ENCODE assay signal across 9 mouse cellular contexts in genomic region chr16:32176896-32177686, GRCm38 (mm10). TPM values are rescaled to one million over a fixed set of nuclear protein-coding genes. Genes with fewer than 3 reads are reported as not detected.
A peak's percentile ranks its signal among the peaks of the same experiment; 100 is the strongest.
DNase-seq lines count a peak whose midpoint lies in the region; ATAC-seq and TF ChIP-seq lines count a peak whose summit lies in the region.
"Had no signal": no experiment of that assay in that cellular context is flagged by ENCODE, and none has a peak within 500 bp of the region (broad histone marks: within the 10 kb centered on the region; RNA-seq: fewer than 3 reads in every experiment).

No protein-coding gene starts in this region.

- no peaks in the 10 kb centered on the region for H3K27me3 ChIP-seq in forebrain, embryonic 13.5 days
- no peaks in the 10 kb centered on the region for H3K27me3 ChIP-seq in forebrain, embryonic 16.5 days (replicated peaks; ENCODE audit: control insufficient read depth, insufficient read depth, low read length)
- H3K27me3 ChIP-seq in G1E (ENCODE audit: insufficient read depth, low read length), result no peaks in the 10 kb centered on the region
- no peaks in the 10 kb centered on the region for H3K27me3 ChIP-seq in heart, embryonic 14.5 days (ENCODE audit: control insufficient read depth, insufficient read depth, low read length)
- H3K27me3 ChIP-seq in liver, embryonic 15.5 days, result no peaks in the 10 kb centered on the region

- no peak for ATAC-seq in forebrain, embryonic 13.5 days
- ATAC-seq in forebrain, embryonic 16.5 days, result no peak
- peak; percentile 71 for ATAC-seq in G1E (ENCODE audit: extremely low read depth, insufficient number of reproducible peaks, low FRiP score, poor library complexity, severe bottlenecking)
- no peak for ATAC-seq in heart, embryonic 14.5 days (ENCODE audit: insufficient number of reproducible peaks, insufficient read depth, low FRiP score, low read depth)
- peak; percentile 73 for ATAC-seq in liver, embryonic 15.5 days (ENCODE audit: insufficient read depth)
- ATAC-seq in frontal cortex, adult (ENCODE audit: low TSS enrichment), result no peak
- ATAC-seq: Patski had no signal

- H3K36me3 ChIP-seq in forebrain, embryonic 13.5 days (ENCODE audit: poor library complexity, severe bottlenecking), result no peaks in the 10 kb centered on the region
- no peaks in the 10 kb centered on the region for H3K36me3 ChIP-seq in forebrain, embryonic 16.5 days (ENCODE audit: control insufficient read depth, insufficient read depth)
- H3K36me3 ChIP-seq in G1E (replicated peaks), result no peaks in the 10 kb centered on the region
- no peaks in the 10 kb centered on the region for H3K36me3 ChIP-seq in heart, embryonic 14.5 days (ENCODE audit: control insufficient read depth, insufficient read depth, low read length)
- H3K36me3 ChIP-seq in liver, embryonic 15.5 days (replicated peaks), result no peaks in the 10 kb centered on the region

- no peak overlapping the region for H3K9ac ChIP-seq in forebrain, embryonic 13.5 days
- no peak overlapping the region for H3K9ac ChIP-seq in forebrain, embryonic 16.5 days (replicated peaks; ENCODE audit: low read depth, low read length)
- peak overlapping the region; percentile 41; the same call in 1 of the 2 replicates for H3K9ac ChIP-seq in heart, embryonic 14.5 days (ENCODE audit: low read length)
- H3K9ac ChIP-seq in liver, embryonic 15.5 days, result peak overlapping the region; percentile 39; the same call in 1 of the 2 replicates

- peak; percentile 52 for DNase-seq in G1E (ENCODE audit: low spot score)
- DNase-seq in skeletal muscle tissue, adult 2 months (ENCODE audit: low read depth, low spot score), result peak; percentile 43
- no peak for DNase-seq in ovary, postnatal 10 days (ENCODE audit: low spot score)

- TF ChIP-seq CTCF in G1E (IDR thresholded peaks at IDR 0.05; ENCODE audit: low read depth, low read length), result no peak

- WGBS in forebrain, embryonic 13.5 days, result 57% methylated on average over 17 of the region's 18 CpGs
- 52% methylated on average over 18 of the region's 18 CpGs for WGBS in forebrain, embryonic 16.5 days
- WGBS in heart, embryonic 14.5 days, result 45% methylated on average over 18 of the region's 18 CpGs
- 9% methylated on average over 18 of the region's 18 CpGs for WGBS in liver, embryonic 15.5 days (ENCODE audit: insufficient replicate concordance)

- H3K4me1 ChIP-seq in forebrain, embryonic 13.5 days, result peaks cover 7% of the 10 kb centered on the region
- H3K4me1 ChIP-seq in forebrain, embryonic 16.5 days (replicated peaks; ENCODE audit: control insufficient read depth, insufficient read depth, low read length), result no peaks in the 10 kb centered on the region
- peaks cover 56% of the 10 kb centered on the region for H3K4me1 ChIP-seq in G1E (ENCODE audit: insufficient read depth, low read depth, low read length)
- peaks cover 2 to 4% of the 10 kb centered on the region in 2 experiments; a peak in 1 of 4 replicates for H3K4me1 ChIP-seq in heart, embryonic 14.5 days (ENCODE audit: control insufficient read depth in 2 of 2, insufficient read depth in 2 of 2, low read length in 2 of 2)
- H3K4me1 ChIP-seq in liver, embryonic 15.5 days (replicated peaks), result peaks cover 21% of the 10 kb centered on the region

- no peaks in the 10 kb centered on the region for H3K9me3 ChIP-seq in forebrain, embryonic 13.5 days (replicated peaks)
- peaks cover 3% of the 10 kb centered on the region; the same call in 1 of the 2 replicates for H3K9me3 ChIP-seq in forebrain, embryonic 16.5 days (ENCODE audit: control insufficient read depth, low read length)
- H3K9me3 ChIP-seq in G1E (replicated peaks), result peaks cover 2% of the 10 kb centered on the region; the same call in 1 of the 2 replicates
- H3K9me3 ChIP-seq in heart, embryonic 14.5 days (ENCODE audit: control insufficient read depth, low read length), result no peaks in the 10 kb centered on the region
- no peaks in the 10 kb centered on the region for H3K9me3 ChIP-seq in liver, embryonic 15.5 days (replicated peaks)

- H3K4me2 ChIP-seq in forebrain, embryonic 13.5 days, result peak overlapping the region; percentile 18
- no peak overlapping the region for H3K4me2 ChIP-seq in forebrain, embryonic 16.5 days (ENCODE audit: low read length)
- peak overlapping the region; percentile 44 for H3K4me2 ChIP-seq in heart, embryonic 14.5 days (ENCODE audit: low read length)
- H3K4me2 ChIP-seq in liver, embryonic 15.5 days, result peak overlapping the region; percentile 73

- no peak overlapping the region for H3K27ac ChIP-seq in forebrain, embryonic 13.5 days
- H3K27ac ChIP-seq in forebrain, embryonic 16.5 days (ENCODE audit: low read length), result no peak overlapping the region
- peak overlapping the region; percentile 18 to 72; a peak in 3 of 4 replicates for H3K27ac ChIP-seq in heart, embryonic 14.5 days (replicated peaks in 1 of 2; ENCODE audit: control insufficient read depth in 1 of 2, insufficient read depth in 1 of 2, low read depth in 2 of 2, low read length in 2 of 2)
- H3K27ac ChIP-seq in liver, embryonic 15.5 days (replicated peaks), result peak overlapping the region; percentile 85

- no peak overlapping the region for H3K4me3 ChIP-seq in forebrain, embryonic 13.5 days
- H3K4me3 ChIP-seq in forebrain, embryonic 16.5 days (replicated peaks; ENCODE audit: low read length), result no peak overlapping the region
- peak overlapping the region; percentile 65; the same call in 1 of the 2 replicates for H3K4me3 ChIP-seq in G1E (ENCODE audit: low read depth, low read length)
- no peak overlapping the region for H3K4me3 ChIP-seq in heart, embryonic 14.5 days (ENCODE audit: control insufficient read depth in 1 of 2, insufficient read depth in 1 of 2, low read depth in 1 of 2, low read length in 2 of 2)
- H3K4me3 ChIP-seq in liver, embryonic 15.5 days (replicated peaks), result peak overlapping the region; percentile 44

RNA-seq across cellular contexts. Expression of gene Bex6, which starts 2.5 kb away (rescaled TPM):
- not detected in 2 replicates for polyA plus RNA-seq in forebrain, embryonic 13.5 days (2015; fragmentation: Nextera tagmentation; extraction: Ambion mirVana)
- not detected in 2 replicates for polyA plus RNA-seq in forebrain, embryonic 16.5 days (2015; fragmentation: Nextera tagmentation; extraction: Ambion mirVana)
- total RNA-seq in G1E (2014; fragmentation: Nextera tagmentation) (not detected in 2 replicates), G1E (2017) (not detected in 2 replicates)
- not detected in 2 replicates for polyA plus RNA-seq in G1E (2012)
- not detected in 2 replicates for polyA plus RNA-seq in heart, embryonic 14.5 days (2014; fragmentation: Nextera tagmentation; extraction: Ambion mirVana)
- 1.3 and 1.5 TPM in 2 replicates for polyA plus RNA-seq in liver, embryonic 15.5 days (2015; fragmentation: Nextera tagmentation; extraction: Ambion mirVana)
- polyA plus RNA-seq: Patski had no signal

RNA-seq across cellular contexts. Expression of gene Nrros, which starts 11.7 kb away (rescaled TPM):
- 6.7 and 7.2 TPM in 2 replicates for polyA plus RNA-seq in forebrain, embryonic 13.5 days (2015; fragmentation: Nextera tagmentation; extraction: Ambion mirVana)
- 9.0 TPM in 2 replicates for polyA plus RNA-seq in forebrain, embryonic 16.5 days (2015; fragmentation: Nextera tagmentation; extraction: Ambion mirVana)
- 88.7 and 94.5 TPM in 2 replicates for total RNA-seq in G1E (2014; fragmentation: Nextera tagmentation)
- 101 and 123 TPM in 2 replicates for total RNA-seq in G1E (2017)
- 104 and 127 TPM in 2 replicates for polyA plus RNA-seq in G1E (2012)
- 7.4 and 8.7 TPM in 2 replicates for polyA plus RNA-seq in heart, embryonic 14.5 days (2014; fragmentation: Nextera tagmentation; extraction: Ambion mirVana)
- polyA plus RNA-seq in liver, embryonic 15.5 days (2015; fragmentation: Nextera tagmentation; extraction: Ambion mirVana), result 24.1 and 24.5 TPM in 2 replicates
- polyA plus RNA-seq: Patski had no signal

Comparison
In these comparisons a context has a peak if more than half of its experiments do, and no peak if none do; other contexts are left out.
1. ATAC-seq: peak in G1E (single experiment) and liver, embryonic 15.5 days (single experiment); none in forebrain, embryonic 13.5 days (single experiment), forebrain, embryonic 16.5 days (single experiment), heart, embryonic 14.5 days (single experiment) and frontal cortex, adult (single experiment).
2. H3K27ac ChIP-seq: peak in heart, embryonic 14.5 days (2 of 2) and liver, embryonic 15.5 days (single experiment); none in forebrain, embryonic 13.5 days (single experiment) and forebrain, embryonic 16.5 days (single experiment).
3. H3K4me3 ChIP-seq: peak in G1E (single experiment) and liver, embryonic 15.5 days (single experiment); none in forebrain, embryonic 13.5 days (single experiment), forebrain, embryonic 16.5 days (single experiment) and heart, embryonic 14.5 days (0 of 2).
4. H3K9ac ChIP-seq: peak in heart, embryonic 14.5 days (single experiment) and liver, embryonic 15.5 days (single experiment); none in forebrain, embryonic 13.5 days (single experiment) and forebrain, embryonic 16.5 days (single experiment).